Mouse (Mus musculus) kidney, embryonic 14.5 days (tissue): ENCODE results near the gene Gm49325. TPM values are rescaled to one million over a fixed set of nuclear protein-coding genes. Genes with fewer than 3 reads are reported as not detected.

Source experiments
- ATAC-seq: fragments of 200-750 bp; cut with Nextera tagmentation; 2 replicates; pipeline ENCODE4 v1.8.0; 2017; ENCODE audit warnings: moderate number of reproducible peaks, mild to moderate bottlenecking, moderate TSS enrichment, moderate library complexity; ENCODE audit not compliant: low FRiP score, low TSS enrichment
- H3K27ac ChIP-seq: fragments of 300-500 bp; sonication (generic); 2 replicates; pipeline ENCODE4 v1.5.1; 2014; ENCODE audit warnings: low read depth, mild to moderate bottlenecking, low read length, moderate library complexity, mixed read lengths
- H3K27me3 ChIP-seq: fragments of 300-500 bp; sonication (generic); 2 replicates; pipeline ENCODE4 v1.6.1; 2014; ENCODE audit warnings: mild to moderate bottlenecking, low read length; ENCODE audit not compliant: control insufficient read depth, insufficient read depth
- H3K36me3 ChIP-seq: fragments of 300-500 bp; sonication (generic); 2 replicates; pipeline ENCODE4 v1.6.1; 2014; ENCODE audit warnings: low read length, mixed read lengths; ENCODE audit not compliant: control insufficient read depth, insufficient read depth
- H3K4me1 ChIP-seq: fragments of 300-500 bp; sonication (generic); 2 replicates; pipeline ENCODE4 v1.6.1; 2014; ENCODE audit warnings: low read length, mixed read lengths; ENCODE audit not compliant: control insufficient read depth, insufficient read depth
- H3K4me2 ChIP-seq: fragments of 300-500 bp; sonication (generic); replicated peaks from 2 replicates; pipeline ENCODE4 v1.6.1; 2014; ENCODE audit warnings: low read depth, mild to moderate bottlenecking, low read length
- H3K4me3 ChIP-seq: fragments of 300-500 bp; sonication (generic); 2 replicates; pipeline ENCODE4 v1.5.1; 2014; ENCODE audit warnings: mild to moderate bottlenecking, low read length
- H3K9ac ChIP-seq: fragments of 300-500 bp; sonication (generic); 2 replicates; pipeline ENCODE4 v1.6.1; 2014; ENCODE audit warnings: low read depth, mild to moderate bottlenecking, low read length, moderate library complexity
- H3K9me3 ChIP-seq: fragments of 300-500 bp; sonication (generic); 2 replicates; pipeline ENCODE4 v1.6.1; 2016; ENCODE audit warnings: low read length; ENCODE audit not compliant: control insufficient read depth
- WGBS: fragments of 180-500 bp; shearing (Covaris S2); extraction: QIAGEN DNeasy Blood & Tissue Kit; methylation state at CpG from one replicate; pipeline ENCODE4 v1.1.7; 2014; 5-methylcytosine and 5-hydroxymethylcytosine counted together
- polyA plus RNA-seq: library from polyadenylated mRNA; unstranded; fragments of >200 nt; fragmentation: Nextera tagmentation; extraction: Ambion mirVana; gene quantifications from 2 replicates; pipeline ENCODE4 v1.2.1, GENCODE M21; 2014

Gm49325 gene
- polyA plus RNA-seq, result 1.2 and 1.8 TPM in 2 replicates

DNA sequence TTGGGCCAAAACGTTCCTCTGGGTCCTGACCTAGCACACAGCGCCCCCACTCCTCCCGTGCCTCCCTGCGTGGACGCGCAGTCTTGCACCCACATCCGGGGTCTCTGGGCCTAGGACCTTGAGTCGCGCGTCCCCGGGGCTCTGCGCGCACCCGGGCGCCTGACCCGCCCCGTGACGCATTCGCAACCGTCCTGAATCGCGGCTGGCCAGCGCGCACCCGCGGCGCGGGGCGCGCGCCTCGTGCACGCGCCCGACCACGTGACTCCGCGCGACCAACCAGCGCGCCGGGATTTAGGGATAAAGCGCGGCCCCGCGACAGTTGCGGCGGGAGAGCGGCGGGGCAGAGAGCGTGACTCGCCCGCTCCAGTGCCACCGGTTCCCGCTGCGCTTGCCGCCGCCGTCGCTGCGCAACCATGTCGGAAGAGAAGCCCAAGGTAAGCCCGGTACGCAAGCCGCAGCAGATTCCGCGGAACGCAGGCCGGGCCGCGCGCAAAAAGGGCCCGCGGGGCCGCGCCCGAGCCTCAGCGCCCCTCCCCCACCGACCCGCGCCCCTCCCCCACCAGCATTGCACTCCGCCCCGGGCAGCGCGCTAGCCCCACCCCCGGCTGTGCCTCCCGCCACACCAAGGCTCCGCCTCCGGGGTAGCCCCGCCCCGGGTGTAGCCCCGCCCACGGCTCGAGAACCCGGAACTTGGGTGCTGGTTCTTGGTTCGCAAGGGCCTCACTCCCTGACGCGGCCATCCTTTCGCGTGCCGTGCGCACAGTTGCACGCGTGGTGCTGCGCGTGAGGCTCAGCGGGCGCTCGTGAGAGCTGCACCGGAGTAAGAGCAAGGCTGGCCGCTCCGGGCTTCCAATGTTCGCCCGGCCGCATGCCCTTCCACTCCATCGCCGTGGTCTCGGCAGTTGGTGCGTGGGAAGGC, at the start of gene Gm49325, which contains the start of gene Sumo3:
Gene Gm49325 (plus strand): TSS at position 290 of the 919 bp plus-strand sequence.
Gene Sumo3 (plus strand): TSS at position 190 of the 919 bp plus-strand sequence.
- Histone ChIP-seq H3K27me3 (no peaks in the 10 kb centered on the region), H3K4me2 (peak within 1 kb of the TSS; percentile 93), H3K4me3 (peak within 1 kb of the TSS; percentile 83), H3K9ac (peak within 1 kb of the TSS; percentile 84), H3K4me1 (peaks cover 8% of the 10 kb centered on the region; the same call in 1 of the 2 replicates), H3K36me3 (peaks cover 19% of the 10 kb centered on the region), H3K9me3 (no peaks in the 10 kb centered on the region), H3K27ac (peak within 1 kb of the TSS; percentile 97)
- ATAC-seq, result peak; percentile 88
- under 1% methylated on average over 108 of the region's 119 CpGs for WGBS

DNA sequence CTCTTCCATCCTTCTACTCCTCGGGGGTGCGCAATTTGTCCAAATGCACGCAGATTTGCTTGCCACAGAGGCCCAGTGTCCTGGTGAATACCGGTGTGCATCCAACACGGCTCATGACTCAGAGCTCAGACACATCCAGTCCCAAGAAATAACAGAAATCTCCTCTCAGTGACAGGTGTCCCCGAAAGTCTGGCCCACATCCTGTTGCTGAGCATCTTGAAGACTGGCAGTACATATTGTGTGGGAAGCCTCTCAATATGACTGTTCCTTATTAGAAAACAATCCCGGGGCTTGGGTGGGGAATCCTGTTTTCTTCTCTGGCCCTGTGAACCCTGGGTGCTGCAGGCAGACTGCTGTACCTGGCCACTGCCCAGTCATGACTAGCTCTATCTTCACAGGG, 49.4 kb upstream of the Gm49325 start:
- H3K27me3 ChIP-seq, result no peaks in the 10 kb centered on the region
- no peak overlapping the region for H3K9ac ChIP-seq
- no peak overlapping the region for H3K4me2 ChIP-seq
- 91% methylated on average over 7 of the region's 7 CpGs for WGBS
- no peak for ATAC-seq
- no peak overlapping the region for H3K27ac ChIP-seq
- no peaks in the 10 kb centered on the region for H3K36me3 ChIP-seq
- no peak overlapping the region for H3K4me3 ChIP-seq
- H3K9me3 ChIP-seq, result no peaks in the 10 kb centered on the region
- H3K4me1 ChIP-seq, result no peaks in the 10 kb centered on the region

DNA sequence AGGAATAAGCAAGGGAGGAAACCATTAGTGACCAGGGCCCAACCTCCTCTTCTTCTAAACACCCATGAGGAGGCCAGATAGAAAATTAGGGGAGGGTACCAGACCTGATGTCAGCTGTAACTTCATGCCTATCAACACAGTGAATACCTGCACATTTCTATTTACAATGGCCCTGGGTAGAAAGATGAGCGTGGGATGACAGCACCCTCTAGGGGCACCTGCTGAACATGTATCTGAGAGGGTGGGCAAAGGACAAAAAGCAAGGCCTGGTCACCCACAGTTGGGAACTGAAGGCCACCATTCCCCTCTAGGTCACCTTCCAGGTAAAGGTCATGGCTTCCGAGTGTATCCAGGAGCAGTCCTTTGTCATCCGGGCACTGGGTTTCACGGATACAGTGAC, 48.4 kb upstream of the Gm49325 start:
- H3K9me3 ChIP-seq, result no peaks in the 10 kb centered on the region
- 87% methylated on average over 4 of the region's 4 CpGs for WGBS
- no peak overlapping the region for H3K9ac ChIP-seq
- no peak overlapping the region for H3K4me2 ChIP-seq
- no peaks in the 10 kb centered on the region for H3K27me3 ChIP-seq
- ATAC-seq, result no peak
- no peak overlapping the region for H3K27ac ChIP-seq
- H3K4me3 ChIP-seq, result no peak overlapping the region
- H3K4me1 ChIP-seq, result no peaks in the 10 kb centered on the region
- H3K36me3 ChIP-seq, result no peaks in the 10 kb centered on the region

DNA sequence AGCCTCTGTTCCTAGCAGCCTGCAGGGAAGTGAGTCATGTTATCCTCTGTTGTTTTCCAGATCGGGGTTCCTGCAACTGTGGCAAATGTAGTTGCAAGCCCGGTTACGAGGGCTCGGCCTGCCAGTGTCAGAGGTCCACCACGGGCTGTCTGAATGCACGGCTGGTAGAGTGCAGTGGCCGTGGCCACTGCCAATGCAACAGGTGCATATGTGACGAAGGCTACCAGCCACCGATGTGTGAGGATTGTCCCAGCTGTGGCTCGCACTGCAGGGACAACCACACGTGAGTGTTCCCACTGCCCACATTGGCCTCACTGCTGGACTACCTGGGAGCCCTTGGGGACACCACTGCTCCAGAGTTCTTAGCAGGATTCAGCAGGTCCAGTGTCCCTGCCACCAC, 45.9 kb upstream of the Gm49325 start:
- Histone ChIP-seq H3K27ac (no peak overlapping the region), H3K9me3 (no peaks in the 10 kb centered on the region), H3K36me3 (no peaks in the 10 kb centered on the region), H3K4me3 (no peak overlapping the region), H3K4me2 (no peak overlapping the region), H3K4me1 (no peaks in the 10 kb centered on the region), H3K9ac (no peak overlapping the region), H3K27me3 (no peaks in the 10 kb centered on the region)
- no peak for ATAC-seq
- 88% methylated on average over 11 of the region's 11 CpGs for WGBS

DNA sequence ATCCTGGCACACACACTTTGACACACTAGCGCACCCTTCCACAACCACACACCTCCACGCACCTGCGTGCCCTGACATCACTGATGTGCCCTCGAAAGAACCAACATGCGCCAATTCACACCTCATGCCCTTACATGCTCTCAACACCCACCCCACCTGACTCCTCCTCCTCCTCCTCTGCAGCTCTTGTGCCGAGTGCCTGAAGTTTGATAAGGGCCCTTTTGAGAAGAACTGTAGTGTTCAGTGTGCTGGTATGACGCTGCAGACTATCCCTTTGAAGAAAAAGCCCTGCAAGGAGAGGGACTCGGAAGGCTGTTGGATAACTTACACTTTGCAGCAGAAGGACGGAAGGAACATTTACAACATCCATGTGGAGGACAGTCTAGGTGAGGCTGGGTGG, 45.2 kb upstream of the Gm49325 start:
- H3K36me3 ChIP-seq, result no peaks in the 10 kb centered on the region
- H3K4me1 ChIP-seq, result no peaks in the 10 kb centered on the region
- H3K9me3 ChIP-seq, result no peaks in the 10 kb centered on the region
- no peak overlapping the region for H3K27ac ChIP-seq
- no peaks in the 10 kb centered on the region for H3K27me3 ChIP-seq
- H3K4me3 ChIP-seq, result no peak overlapping the region
- no peak for ATAC-seq
- 87% methylated on average over 9 of the region's 9 CpGs for WGBS
- H3K4me2 ChIP-seq, result no peak overlapping the region
- no peak overlapping the region for H3K9ac ChIP-seq

DNA sequence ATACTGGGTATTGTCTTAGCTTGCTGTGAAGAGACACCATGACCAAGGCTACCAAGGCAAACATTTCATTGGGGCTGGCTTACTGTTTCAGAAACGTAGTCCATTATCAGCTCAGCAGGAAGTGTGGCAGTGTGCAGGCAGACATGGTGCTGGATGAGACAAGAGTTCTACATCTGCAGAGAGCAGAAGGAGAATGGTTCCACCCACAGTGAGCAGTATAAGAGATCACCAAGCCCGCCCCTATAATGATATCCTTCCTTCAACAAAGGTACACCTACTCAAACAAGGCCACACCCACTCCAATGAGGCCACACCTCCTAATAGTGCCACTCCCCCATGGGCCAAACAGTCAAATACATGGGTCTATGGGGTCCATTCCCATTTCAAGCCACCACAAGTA, 44.5 kb upstream of the Gm49325 start:
- Histone ChIP-seq H3K4me1 (no peaks in the 10 kb centered on the region), H3K4me3 (no peak overlapping the region), H3K9ac (no peak overlapping the region), H3K27me3 (no peaks in the 10 kb centered on the region), H3K27ac (no peak overlapping the region), H3K36me3 (no peaks in the 10 kb centered on the region), H3K9me3 (no peaks in the 10 kb centered on the region), H3K4me2 (no peak overlapping the region)
- no peak for ATAC-seq
- WGBS, result 77% methylated on average over 2 of the region's 2 CpGs

DNA sequence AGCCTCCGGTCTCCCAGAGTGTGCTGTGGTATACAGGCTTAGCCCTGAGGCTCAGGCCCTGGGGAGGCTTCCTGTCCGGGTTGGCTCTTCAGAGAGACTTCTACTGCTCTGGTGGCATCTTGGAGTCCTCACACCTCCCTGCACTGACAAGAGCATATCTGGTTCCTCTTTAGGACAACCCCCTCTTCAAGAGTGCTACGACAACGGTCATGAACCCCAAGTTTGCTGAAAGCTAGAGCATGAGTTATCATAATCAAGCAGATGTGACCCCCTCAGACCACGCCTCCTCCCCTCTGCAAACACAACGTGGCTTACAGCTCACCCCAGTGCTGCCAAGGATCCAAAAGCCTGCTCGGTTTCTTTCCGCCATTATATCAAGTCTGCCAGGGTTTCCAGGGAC, 41.0 kb upstream of the Gm49325 start:
- Histone ChIP-seq H3K4me1 (0 out of 2 replicates have a peak, but pooled peaks cover 5% of the 10 kb centered on the region), H3K4me2 (no peak overlapping the region), H3K9me3 (no peaks in the 10 kb centered on the region), H3K27me3 (no peaks in the 10 kb centered on the region), H3K27ac (no peak overlapping the region), H3K4me3 (no peak overlapping the region), H3K9ac (no peak overlapping the region), H3K36me3 (no peaks in the 10 kb centered on the region)
- WGBS, result 81% methylated on average over 8 of the region's 8 CpGs
- ATAC-seq, result no peak

DNA sequence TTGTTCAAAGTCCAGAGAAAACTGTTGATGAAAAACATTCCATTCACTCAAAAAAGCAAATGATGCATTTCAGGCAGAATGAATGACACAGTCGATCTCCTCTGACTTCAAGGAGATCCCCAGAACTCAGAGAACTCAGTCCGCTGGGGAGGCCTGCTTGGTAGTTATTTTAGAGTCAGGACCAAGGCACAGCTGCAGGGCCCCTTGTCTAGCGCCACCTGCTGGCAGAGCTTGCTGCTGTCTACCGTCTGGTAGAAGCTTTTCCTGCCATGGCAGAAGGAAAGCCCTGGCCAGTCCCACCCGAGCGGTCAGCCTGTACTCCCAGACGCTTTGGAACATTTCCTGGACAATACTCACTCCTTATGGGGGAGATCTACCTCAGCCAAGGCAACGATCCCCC, 39.3 kb upstream of the Gm49325 start:
- Histone ChIP-seq H3K4me3 (no peak overlapping the region), H3K4me2 (no peak overlapping the region), H3K9ac (no peak overlapping the region), H3K36me3 (no peaks in the 10 kb centered on the region), H3K27ac (no peak overlapping the region), H3K27me3 (no peaks in the 10 kb centered on the region), H3K9me3 (no peaks in the 10 kb centered on the region), H3K4me1 (0 out of 2 replicates have a peak, but pooled peaks cover 5% of the 10 kb centered on the region)
- ATAC-seq, result no peak
- WGBS, result 42% methylated on average over 8 of the region's 8 CpGs

DNA sequence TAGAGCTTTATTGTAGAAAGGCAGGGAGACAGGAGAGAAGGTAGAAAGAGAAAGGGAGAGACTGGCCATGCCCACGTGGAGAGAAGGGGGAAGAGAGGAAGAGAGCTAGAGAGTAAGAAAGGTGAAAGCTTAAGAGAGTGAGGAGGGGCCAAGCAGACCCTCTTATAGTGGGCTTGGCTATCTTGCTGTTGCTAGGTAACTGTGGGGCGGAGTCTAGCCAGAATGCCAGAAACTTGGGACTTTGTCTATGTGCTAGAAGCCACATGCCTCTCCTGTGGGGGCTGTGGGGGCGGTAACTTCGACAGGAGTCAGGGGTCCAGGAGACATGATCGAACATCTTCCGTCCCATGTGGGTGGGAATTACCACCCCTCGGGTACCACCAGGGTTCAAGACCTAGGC, 36.5 kb upstream of the Gm49325 start:
- no peak overlapping the region for H3K27ac ChIP-seq

More for the DNA sequence above, 36.5 kb upstream of the Gm49325 start:
- no peak overlapping the region for H3K4me3 ChIP-seq
- no peak for ATAC-seq
- H3K27me3 ChIP-seq, result no peaks in the 10 kb centered on the region
- H3K36me3 ChIP-seq, result no peaks in the 10 kb centered on the region
- H3K9me3 ChIP-seq, result no peaks in the 10 kb centered on the region
- H3K4me2 ChIP-seq, result no peak overlapping the region
- 44% methylated on average over 7 of the region's 7 CpGs for WGBS
- H3K9ac ChIP-seq, result no peak overlapping the region
- H3K4me1 ChIP-seq, result 0 out of 2 replicates have a peak, but pooled peaks cover 5% of the 10 kb centered on the region
